Mouse (Mus musculus) heart, adult 18-20 months (tissue): Measurements from ENCODE around the gene Gm10719. TPM values are rescaled to one million over a fixed set of nuclear protein-coding genes. Genes with fewer than 3 reads are reported as not detected.
"Not testable (repeated sequence)": the region's sequence is repeated elsewhere in the genome, so short reads cannot be mapped to it uniquely, and the experiment has no call there.

Experiments used
- DNase-seq, 2 experiments: peaks; one replicate each; pipeline ENCODE4 v3.0.0; 2021 to 2022; ENCODE audit warnings: mixed read lengths in 1 of 2
- long read RNA-seq, 2 experiments: library from polyadenylated mRNA; stranded (forward); transcript quantifications; one replicate each; pipeline ENCODE4 v2.0.0; 2021
- total RNA-seq, 2 experiments: library from RNA; stranded (reverse); gene quantifications; 2 replicates each; pipeline ENCODE4 v1.2.3; 2021

Gm10719 gene
- 1 to 10 TPM in 1 of 2 experiments, not detected in 1; 1.3 TPM for total RNA-seq
- long read RNA-seq, experiment 1 = 0 reads
- long read RNA-seq, experiment 2 = 0 reads

DNA sequence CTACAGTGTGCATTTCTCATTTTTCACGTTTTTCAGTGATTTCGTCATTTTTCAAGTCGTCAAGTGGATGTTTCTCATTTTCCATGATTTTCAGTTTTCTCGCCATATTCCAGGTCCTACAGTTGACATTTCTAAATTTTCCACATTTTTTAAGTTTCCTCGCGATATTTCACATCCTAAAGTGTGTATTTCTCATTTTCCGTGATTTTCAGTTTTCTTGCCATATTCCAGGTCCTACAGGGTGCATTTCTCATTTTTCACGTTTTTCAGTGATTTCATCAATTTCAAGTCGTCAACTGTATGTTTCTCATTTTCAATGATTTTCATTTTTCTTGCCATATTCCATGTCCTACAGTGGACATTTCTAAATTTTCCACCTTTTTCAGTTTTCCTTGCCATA is at the start of gene Gm10719:
Gene Gm10719 (plus strand): TSS at position 301 of the 400 bp plus-strand sequence.
- not testable (repeated sequence) for DNase-seq

DNA sequence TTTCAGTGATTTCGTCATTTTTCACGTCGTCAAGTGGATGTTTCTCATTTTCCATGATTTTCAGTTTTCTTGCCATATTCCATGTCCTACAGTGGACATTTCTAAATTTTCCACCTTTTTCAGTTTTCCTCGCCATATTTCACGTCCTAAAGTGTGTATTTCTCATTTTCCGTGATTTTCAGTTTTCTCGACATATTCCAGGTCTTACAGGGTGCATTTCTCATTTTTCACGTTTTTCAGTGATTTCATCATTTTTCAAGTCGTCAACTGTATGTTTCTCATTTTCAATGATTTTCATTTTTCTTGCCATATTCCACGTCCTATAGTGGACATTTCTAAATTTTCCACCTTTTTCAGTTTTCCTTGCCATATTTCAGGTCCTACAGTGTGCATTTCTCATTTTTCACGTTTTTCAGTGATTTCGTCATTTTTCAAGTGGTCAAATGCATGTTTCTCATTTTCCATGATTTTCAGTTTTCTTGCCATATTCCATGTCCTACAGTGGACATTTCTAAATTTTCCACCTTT is 16.7 kb upstream of the Gm10719 start, which contains the start of gene Gm10722:
Gene Gm10722 (plus strand): TSS at position 478 of the 528 bp plus-strand sequence.
- DNase-seq = peak in 1 of 2 experiments; percentile 12

DNA sequence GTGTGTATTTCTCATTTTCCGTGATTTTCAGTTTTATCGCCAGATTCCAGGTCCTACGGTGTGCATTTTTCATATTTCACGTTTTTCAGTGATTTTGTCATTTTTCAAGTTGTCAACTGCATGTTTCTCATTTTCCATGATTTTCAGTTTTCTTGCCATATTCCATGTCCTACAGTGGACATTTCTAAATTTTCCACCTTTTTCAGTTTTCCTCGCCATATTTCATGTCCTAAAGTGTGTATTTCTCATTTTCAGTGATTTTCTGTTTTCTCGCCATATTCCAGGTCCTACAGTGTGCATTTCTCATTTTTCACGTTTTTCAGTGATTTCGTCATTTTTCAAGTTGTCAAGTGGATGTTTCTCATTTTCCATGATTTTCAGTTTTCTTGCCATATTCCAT is 16.2 kb upstream of the Gm10719 start:
- peak in 1 of 2 experiments; percentile 20 for DNase-seq

DNA sequence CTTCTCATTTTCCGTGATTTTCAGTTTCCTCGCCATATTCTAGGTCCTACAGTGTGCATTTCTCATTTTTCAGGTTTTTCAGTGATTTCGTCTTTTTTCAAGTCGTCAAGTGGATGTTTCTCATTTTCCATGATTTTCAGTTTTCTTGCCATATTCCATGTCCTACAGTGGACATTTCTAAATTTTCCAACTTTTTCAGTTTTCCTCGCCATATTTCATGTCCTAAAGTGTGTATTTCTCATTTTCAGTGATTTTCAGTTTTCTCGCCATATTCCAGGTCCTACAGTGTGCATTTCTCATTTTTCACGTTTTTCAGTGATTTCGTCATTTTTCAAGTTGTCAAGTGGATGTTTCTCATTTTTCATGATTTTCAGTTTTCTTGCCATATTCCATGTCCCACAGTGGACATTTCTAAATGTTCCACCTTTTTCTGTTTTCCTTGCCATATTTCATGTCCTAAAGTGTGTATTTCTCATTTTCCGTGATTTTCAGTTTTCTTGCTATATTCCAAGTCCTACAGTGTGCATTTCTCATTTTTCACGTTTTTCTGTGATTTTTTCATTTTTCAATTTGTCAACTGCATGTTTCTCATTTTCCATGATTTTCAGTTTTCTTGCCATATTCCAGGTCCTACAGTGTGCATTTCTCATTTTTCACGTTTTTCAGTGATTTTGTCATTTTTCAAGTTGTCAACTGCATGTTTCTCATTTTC is 15.1 kb upstream of the Gm10719 start:
- DNase-seq = peak; percentile 94 to 97

DNA sequence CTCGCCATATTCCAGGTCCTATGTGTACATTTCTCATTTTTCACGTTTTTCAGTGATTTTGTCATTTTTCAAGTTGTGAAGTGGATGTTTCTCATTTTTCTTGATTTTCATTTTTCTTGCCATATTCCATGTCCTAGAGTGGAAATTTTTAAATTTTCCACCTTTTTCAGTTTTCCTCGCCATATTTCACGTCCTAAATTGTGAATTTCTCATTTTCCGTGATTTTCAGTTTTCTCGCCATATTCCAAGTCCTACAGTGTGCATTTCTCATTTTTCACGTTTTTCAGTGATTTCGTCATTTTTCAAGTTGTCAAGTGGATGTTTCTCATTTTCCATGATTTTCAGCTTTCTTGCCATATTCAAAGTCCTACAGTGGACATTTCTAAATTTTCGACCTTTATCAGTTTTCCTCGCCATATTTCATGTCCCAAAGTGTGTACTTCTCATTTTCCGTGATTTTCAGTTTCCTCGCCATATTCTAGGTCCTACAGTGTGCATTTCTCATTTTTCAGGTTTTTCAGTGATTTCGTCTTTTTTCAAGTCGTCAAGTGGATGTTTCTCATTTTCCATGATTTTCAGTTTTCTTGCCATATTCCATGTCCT is 14.3 kb upstream of the Gm10719 start, which contains the start of gene Gm11168:
Gene Gm11168 (plus strand): TSS at position 553 of the 603 bp plus-strand sequence.
- DNase-seq = not testable (repeated sequence)

DNA sequence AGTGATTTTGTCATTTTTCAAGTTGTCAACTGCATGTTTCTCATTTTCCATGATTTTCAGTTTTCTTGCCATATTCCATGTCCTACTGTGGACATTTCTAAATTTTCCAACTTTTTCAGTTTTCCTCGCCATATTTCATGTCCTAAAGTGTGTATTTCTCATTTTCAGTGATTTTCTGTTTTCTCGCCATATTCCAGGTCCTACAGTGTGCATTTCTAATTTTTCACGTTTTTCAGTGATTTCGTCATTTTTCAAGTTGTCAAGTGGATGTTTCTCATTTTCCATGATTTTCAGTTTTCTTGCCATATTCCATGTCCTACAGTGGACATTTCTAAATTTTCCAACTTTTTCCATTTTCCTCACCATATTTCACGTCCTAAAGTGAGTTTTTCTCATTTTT is 11.0 kb upstream of the Gm10719 start:
- not testable (repeated sequence) for DNase-seq

DNA sequence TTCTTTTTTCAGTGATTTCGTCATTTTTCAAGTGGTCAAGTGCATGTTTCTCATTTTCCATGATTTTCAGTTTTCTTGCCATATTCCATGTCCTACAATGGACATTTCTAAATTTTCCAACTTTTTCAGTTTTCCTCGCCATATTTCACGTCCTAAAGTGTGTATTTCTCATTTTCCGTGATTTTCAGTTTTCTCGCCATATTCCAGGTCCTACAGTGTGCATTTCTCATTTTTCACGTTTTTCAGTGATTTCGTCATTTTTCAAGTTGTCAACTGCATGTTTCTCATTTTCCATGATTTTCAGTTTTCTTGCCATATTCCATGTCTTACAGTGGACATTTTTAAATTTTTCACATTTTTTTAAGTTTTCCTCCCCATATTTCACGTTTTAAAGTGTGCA is 10.6 kb upstream of the Gm10719 start:
- peak; percentile 85 to 89 for DNase-seq

DNA sequence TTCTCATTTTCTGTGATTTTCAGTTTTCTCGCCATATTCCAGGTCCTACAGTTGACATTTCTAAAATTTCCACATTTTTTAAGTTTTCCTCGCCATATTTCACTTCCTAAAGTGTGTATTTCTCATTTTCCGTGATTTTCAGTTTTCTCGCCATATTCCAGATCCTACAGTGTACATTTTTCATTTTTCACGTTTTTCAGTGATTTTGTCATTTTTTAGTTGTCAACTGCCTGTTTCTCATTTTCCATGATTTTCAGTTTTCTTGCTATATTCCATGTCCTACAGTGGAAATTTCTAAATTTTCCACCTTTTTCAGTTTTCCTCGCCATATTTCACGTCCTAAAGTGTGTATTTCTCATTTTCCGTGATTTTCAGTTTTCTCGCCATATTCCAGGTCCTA is 9.9 kb upstream of the Gm10719 start:
- not testable (repeated sequence) for DNase-seq

DNA sequence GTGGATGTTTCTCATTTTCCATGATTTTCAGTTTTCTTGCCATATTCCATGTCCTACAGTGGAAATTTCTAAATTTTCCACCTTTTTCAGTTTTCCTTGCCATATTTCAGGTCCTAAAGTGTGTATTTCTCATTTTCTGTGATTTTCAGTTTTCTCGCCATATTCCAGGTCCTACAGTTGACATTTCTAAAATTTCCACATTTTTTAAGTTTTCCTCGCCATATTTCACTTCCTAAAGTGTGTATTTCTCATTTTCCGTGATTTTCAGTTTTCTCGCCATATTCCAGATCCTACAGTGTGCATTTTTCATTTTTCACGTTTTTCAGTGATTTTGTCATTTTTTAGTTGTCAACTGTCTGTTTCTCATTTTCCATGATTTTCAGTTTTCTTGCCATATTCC is 7.9 kb upstream of the Gm10719 start:
- not testable (repeated sequence) for DNase-seq

DNA sequence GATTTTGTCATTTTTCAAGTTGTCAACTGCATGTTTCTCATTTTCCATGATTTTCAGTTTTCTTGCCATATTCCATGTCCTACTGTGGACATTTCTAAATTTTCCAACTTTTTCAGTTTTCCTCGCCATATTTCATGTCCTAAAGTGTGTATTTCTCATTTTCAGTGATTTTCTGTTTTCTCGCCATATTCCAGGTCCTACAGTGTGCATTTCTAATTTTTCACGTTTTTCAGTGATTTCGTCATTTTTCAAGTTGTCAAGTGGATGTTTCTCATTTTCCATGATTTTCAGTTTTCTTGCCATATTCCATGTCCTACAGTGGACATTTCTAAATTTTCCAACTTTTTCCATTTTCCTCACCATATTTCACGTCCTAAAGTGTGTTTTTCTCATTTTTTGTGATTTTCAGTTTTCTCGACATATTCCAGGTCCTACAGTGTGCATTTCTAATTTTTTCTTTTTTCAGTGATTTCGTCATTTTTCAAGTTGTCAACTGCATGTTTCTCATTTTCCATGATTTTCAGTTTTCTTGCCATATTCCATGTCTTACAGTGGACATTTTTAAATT is 5.1 kb upstream of the Gm10719 start:
- not testable (repeated sequence) for DNase-seq

DNA sequence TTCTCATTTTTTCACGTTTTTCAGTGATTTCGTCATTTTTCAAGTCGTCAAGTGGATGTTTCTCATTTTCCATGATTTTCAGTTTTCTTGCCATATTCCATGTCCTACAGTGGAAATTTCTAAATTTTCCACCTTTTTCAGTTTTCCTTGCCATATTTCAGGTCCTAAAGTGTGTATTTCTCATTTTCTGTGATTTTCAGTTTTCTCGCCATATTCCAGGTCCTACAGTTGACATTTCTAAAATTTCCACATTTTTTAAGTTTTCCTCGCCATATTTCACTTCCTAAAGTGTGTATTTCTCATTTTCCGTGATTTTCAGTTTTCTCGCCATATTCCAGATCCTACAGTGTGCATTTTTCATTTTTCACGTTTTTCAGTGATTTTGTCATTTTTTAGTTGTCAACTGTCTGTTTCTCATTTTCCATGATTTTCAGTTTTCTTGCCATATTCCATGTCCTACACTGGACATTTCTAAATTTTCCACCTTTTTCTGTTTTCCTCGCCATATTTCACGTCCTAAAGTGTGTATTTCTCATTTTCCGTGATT is 4.4 kb upstream of the Gm10719 start, which contains the start of gene Gm10721:
Gene Gm10721 (plus strand): TSS at position 408 of the 547 bp plus-strand sequence.
- not testable (repeated sequence) for DNase-seq

DNA sequence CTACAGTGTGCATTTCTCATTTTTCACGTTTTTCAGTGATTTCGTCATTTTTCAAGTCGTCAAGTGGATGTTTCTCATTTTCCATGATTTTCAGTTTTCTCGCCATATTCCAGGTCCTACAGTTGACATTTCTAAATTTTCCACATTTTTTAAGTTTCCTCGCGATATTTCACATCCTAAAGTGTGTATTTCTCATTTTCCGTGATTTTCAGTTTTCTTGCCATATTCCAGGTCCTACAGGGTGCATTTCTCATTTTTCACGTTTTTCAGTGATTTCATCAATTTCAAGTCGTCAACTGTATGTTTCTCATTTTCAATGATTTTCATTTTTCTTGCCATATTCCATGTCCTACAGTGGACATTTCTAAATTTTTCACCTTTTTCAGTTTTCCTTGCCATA is 1.9 kb upstream of the Gm10719 start, which contains the start of gene Gm10720:
Gene Gm10720 (plus strand): TSS at position 301 of the 400 bp plus-strand sequence.
- not testable (repeated sequence) for DNase-seq

DNA sequence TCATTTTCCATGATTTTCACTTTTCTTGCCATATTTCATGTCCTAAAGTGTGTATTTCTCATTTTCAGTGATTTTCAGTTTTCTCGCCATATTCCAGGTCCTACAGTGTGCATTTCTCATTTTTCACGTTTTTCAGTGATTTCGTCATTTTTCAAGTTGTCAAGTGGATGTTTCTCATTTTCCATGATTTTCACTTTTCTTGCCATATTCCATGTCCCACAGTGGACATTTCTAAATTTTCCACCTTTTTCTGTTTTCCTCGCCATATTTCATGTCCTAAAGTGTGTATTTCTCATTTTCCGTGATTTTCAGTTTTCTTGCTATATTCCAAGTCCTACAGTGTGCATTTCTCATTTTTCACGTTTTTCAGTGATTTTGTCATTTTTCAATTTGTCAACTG is 1.3 kb upstream of the Gm10719 start:
- DNase-seq = not testable (repeated sequence)

DNA sequence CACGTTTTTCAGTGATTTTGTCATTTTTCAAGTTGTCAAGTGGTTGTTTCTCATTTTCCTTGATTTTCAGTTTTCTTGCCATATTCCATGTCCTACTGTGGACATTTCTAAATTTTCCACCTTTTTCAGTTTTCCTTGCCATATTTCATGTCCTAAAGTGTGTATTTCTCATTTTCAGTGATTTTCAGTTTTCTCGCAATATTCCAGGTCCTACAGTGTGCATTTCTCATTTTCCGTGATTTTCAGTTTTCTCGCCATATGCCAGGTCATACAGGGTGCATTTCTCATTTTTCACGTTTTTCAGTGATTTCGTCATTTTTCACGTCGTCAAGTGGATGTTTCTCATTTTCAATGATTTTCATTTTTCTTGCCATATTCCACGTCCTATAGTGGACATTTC is 1.7 kb downstream of the Gm10719 start:
- DNase-seq = peak in 1 of 2 experiments; percentile 63

DNA sequence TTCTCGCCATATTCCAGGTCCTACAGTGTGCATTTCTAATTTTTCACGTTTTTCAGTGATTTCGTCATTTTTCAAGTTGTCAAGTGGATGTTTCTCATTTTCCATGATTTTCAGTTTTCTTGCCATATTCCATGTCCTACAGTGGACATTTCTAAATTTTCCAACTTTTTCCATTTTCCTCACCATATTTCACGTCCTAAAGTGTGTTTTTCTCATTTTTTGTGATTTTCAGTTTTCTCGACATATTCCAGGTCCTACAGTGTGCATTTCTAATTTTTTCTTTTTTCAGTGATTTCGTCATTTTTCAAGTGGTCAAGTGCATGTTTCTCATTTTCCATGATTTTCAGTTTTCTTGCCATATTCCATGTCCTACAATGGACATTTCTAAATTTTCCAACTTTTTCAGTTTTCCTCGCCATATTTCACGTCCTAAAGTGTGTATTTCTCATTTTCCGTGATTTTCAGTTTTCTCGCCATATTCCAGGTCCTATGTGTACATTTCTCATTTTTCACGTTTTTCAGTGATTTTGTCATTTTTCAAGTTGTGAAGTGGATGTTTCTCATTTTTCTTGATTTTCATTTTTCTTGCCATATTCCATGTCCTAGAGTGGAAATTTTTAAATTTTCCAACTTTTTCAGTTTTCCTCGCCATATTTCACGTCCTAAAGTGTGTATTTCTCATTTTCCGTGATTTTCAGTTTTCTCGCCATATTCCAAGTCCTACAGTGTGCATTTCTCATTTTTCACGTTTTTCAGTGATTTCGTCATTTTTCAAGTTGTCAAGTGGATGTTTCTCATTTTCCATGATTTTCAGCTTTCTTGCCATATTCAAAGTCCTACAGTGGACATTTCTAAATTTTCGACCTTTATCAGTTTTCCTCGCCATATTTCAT is 2.9 kb downstream of the Gm10719 start:
- peak; percentile 43 to 60 for DNase-seq

DNA sequence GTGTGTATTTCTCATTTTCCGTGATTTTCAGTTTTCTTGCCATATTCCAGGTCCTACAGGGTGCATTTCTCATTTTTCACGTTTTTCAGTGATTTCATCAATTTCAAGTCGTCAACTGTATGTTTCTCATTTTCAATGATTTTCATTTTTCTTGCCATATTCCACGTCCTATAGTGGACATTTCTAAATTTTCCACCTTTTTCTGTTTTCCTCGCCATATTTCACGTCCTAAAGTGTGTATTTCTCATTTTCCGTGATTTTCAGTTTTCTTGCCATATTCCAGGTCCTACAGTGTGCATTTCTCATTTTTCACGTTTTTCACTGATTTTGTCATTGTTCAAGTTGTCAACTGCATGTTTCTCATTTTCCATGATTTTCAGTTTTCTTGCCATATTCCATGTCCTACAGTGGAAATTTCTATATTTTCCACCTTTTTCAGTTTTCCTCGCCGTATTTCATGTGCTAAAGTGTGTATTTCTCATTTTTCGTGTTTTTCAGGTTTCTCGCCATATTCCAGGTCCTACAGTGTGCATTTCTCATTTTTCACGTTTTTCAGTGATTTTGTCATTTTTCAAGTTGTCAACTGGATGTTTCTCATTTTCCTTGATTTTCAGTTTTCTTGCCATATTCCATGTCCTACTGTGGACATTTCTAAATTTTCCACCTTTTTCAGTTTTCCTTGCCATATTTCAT is 5.3 kb downstream of the Gm10719 start:
- peak; percentile 58 to 62 for DNase-seq

DNA sequence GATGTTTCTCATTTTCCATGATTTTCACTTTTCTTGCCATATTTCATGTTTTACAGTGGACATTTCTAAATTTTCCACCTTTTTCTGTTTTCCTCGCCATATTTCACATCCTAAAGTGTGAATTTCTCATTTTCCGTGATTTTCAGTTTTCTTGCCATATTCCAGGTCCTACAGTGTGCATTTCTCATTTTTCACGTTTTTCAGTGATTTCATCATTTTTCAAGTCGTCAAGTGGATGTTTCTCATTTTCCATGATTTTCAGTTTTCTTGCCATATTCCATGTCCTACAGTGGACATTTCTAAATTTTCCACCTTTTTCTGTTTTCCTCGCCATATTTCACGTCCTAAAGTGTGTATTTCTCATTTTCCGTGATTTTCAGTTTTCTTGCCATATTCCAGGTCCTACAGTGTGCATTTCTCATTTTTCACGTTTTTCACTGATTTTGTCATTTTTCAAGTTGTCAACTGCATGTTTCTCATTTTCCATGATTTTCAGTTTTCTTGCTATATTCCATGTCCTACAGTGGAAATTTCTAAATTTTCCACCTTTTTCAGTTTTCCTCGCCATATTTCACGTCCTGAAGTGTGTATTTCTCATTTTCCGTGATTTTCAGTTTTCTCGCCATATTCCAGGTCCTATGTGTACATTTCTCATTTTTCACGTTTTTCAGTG is 6.2 kb downstream of the Gm10719 start, which contains the start of gene Gm10718:
Gene Gm10718 (plus strand): TSS at position 236 of the 673 bp plus-strand sequence.
- DNase-seq = peak in 1 of 2 experiments; percentile 5

DNA sequence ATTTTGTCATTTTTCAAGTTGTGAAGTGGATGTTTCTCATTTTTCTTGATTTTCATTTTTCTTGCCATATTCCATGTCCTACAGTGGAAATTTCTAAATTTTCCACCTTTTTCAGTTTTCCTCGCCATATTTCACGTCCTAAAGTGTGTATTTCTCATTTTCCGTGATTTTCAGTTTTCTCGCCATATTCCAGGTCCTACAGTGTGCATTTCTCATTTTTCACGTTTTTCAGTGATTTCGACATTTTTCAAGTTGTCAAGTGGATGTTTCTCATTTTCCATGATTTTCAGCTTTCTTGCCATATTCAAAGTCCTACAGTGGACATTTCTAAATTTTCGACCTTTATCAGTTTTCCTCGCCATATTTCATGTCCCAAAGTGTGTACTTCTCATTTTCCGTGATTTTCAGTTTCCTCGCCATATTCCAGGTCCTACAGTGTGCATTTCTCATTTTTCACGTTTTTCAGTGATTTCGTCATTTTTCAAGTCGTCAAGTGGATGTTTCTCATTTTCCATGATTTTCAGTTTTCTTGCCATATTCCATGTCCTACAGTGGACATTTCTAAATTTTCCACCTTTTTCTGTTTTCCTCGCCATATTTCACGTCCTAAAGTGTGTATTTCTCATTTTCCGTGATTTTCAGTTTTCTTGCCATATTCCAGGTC is 6.9 kb downstream of the Gm10719 start:
- DNase-seq = peak; percentile 56 to 73

DNA sequence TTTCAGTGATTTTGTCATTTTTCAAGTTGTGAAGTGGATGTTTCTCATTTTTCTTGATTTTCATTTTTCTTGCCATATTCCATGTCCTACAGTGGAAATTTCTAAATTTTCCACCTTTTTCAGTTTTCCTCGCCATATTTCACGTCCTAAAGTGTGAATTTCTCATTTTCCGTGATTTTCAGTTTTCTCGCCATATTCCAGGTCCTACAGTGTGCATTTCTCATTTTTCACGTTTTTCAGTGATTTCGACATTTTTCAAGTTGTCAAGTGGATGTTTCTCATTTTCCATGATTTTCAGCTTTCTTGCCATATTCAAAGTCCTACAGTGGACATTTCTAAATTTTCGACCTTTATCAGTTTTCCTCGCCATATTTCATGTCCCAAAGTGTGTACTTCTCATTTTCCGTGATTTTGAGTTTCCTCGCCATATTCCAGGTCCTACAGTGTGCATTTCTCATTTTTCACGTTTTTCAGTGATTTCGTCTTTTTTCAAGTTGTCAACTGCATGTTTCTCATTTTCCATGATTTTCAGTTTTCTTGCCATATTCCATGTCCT is 7.8 kb downstream of the Gm10719 start, which contains the start of gene Gm10717:
Gene Gm10717 (plus strand): TSS at position 506 of the 556 bp plus-strand sequence.
- DNase-seq = peak; percentile 22 to 35
